Mouse (Mus musculus): Measurements from ENCODE around the gene Igsf8.

DNA sequence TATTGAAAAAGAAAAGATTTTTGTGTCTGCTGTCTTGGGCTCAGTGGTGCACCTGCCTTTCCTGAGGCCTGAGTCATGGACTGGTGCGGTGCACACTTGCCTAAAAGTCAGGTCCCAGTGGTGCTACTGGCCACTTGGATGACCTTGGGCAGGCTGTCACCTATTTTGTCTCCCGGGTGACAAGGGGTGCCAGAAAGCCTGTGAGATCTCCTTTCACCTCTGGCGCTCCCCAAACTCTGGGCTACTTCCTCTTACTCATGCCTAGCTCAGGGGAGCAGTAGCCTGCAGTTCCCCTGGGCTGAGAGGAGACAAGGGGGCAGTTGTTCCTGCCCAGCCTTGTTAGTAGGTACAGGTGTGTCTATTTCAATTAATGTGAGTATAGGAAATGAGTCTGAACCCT lies 40.9 kb downstream of the Igsf8 start:
- TF ChIP-seq CTCF (IDR thresholded peaks at IDR 0.05; ENCODE audit: control insufficient read depth, insufficient read depth, insufficient read length), result no peak
- TF ChIP-seq CEBPB (IDR thresholded peaks at IDR 0.05; ENCODE audit: low read depth), result no peak
- no peak for TF ChIP-seq MAX (IDR thresholded peaks at IDR 0.05)
- no peak for TF ChIP-seq MYOD1 (IDR thresholded peaks at IDR 0.05; ENCODE audit: control insufficient read depth, insufficient read length, low read depth)

Measured in C2C12 (cell line).